Mouse (Mus musculus) Patski (cell line): ENCODE measurements at regions not wholly inside any gene's neighbourhood (a gene's known extent, or its start where the extent isn't known, plus 50 kb on each side); places are given as distances from the start of the nearest gene placed in this dataset.

ENCODE experiments used
- ATAC-seq: fragments of 100-300 bp; one replicate; pipeline ENCODE4 v1.8.0; 2021
- CTCF ChIA-PET: fragments of 350-600 bp; sonication (Branson Sonifier 250); formaldehyde crosslinking; loops from one replicate; lab custom pipeline; 2022; ENCODE audit warnings: inconsistent platforms; lab: Charles Lee
- POLR2A ChIA-PET: fragments of 350-600 bp; sonication (Branson Sonifier 250); formaldehyde crosslinking; loops from one replicate; lab custom pipeline; 2022; ENCODE audit warnings: antibody characterized with exemption, inconsistent platforms; lab: Charles Lee
- DNase-seq: peaks from one replicate; pipeline ENCODE4 v3.0.0-alpha.2; 2011; ENCODE audit warnings: low read depth, low spot score
- H3K27me3 ChIP-seq: fragments of 371-371 bp; one replicate; pipeline ENCODE4 v1.5.1; 2021
- CTCF ChIP-seq: fragments of 100-300 bp; IDR thresholded peaks from one replicate; pipeline ENCODE4 v1.5.1; 2021
- in situ Hi-C: fragments of 300-500 bp; cut with MboI; formaldehyde crosslinking; loops from 3 replicates; pipeline ENCODE4 v1.11.1; 2018; ENCODE audit warnings: low pct_unique_long_range_greater_than_20kb, mixed read lengths

DNA sequence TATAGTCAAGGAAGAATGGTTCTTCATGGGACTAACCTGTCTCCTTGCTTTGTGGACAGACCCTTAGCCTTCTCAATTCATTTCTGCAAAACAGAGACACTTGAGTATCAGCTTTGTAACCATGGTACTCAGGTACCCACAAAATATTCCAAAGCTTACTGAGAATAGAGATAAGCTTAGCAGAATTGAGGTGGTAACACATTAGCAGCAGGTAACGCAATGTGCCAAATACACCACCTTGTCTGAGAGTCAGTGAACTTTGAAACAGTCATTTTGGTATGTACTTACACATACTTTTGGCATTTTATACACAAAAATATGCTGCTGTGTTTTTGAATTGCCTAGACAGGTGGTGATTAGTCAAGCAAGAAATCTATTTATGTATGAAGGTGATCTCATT is 69.8 kb upstream of the Slc6a14 start:
- no peaks in the 10 kb centered on the region for H3K27me3 ChIP-seq
- ATAC-seq (no peak), DNase-seq (no peak)
- in situ Hi-C loops = no loop called here
- ChIA-PET CTCF (no interaction called here), POLR2A (interaction anchor here (0.6 kb wide), 1 partner anchor 32 kb away, joined by 4 read pairs; no protein-coding TSS in a partner anchor)
- TF ChIP-seq CTCF = no peak

GRCm38 (mm10) chrX:21651508-21652297 is 63.0 kb upstream of the Slc6a14 start:
- TF ChIP-seq CTCF = no peak
- ATAC-seq (peak; percentile 35), DNase-seq (no peak)
- in situ Hi-C loops = no loop called here
- ChIA-PET CTCF (no interaction called here), POLR2A (no interaction called here)
- peaks cover 9% of the 10 kb centered on the region for H3K27me3 ChIP-seq
